Mouse (Mus musculus): ENCODE results near the gene Atp6v1g2. TPM values are rescaled to one million over a fixed set of nuclear protein-coding genes. Genes with fewer than 3 reads are reported as not detected.
A peak's percentile ranks its signal among the peaks of the same experiment; 100 is the strongest.

Gene Atp6v1g2
- total RNA-seq (2014; rRNA removed): 109 and 117 TPM in 2 replicates
- 210 and 232 TPM in 2 replicates for polyA plus RNA-seq (2015; fragmentation: Nextera tagmentation; extraction: Ambion mirVana)

DNA sequence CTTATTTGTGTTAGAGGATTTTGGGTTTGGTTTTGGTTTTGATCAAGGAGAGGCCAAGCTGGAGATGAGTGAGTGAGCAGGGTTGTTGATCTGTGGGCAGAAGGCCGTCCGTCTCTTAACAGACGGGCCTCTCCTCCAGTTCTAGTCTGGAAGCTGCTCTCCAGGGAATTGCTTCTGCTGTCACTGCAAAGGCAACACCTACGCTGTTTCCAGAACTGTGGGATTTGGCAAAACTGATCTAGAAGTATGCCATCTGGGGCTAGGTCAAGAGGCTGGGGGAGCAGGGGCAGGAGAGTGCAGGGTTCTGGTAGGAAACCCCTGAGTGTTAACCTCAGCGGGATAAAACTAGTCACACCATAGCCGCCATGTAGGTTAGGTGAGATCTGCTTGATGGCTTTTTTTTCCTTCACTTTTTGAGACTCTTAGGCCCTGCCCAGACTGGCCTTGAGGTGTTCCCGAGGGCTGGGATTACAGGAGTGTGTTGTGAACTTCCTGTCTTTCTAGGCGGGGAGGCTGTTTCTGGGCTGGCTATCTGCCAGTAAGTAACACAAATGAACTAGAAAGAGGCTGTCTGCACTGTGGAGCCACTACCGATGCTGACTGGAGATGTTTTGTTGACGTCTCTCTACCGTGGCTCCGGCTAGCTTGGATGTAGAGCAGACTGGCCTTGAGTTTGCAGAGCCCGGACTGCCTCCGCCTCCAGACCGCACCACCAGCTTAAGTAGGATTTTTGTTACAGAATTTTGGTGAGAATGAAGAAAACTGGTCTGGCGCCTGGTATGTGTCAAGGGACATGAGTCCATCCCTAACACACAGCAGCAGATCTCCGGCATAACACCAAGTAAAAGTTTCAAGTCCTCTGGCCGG is at the start of gene Atp6v1g2:
Gene Atp6v1g2 (plus strand): TSS at position 547 of the 867 bp plus-strand sequence.
- Histone ChIP-seq H3K4me1 (ENCODE audit: insufficient read depth, low read length) (peaks cover 5% of the 10 kb centered on the region; the same call in 1 of the 2 replicates), H3K9ac (replicated peaks; ENCODE audit: low read length, poor library complexity, severe bottlenecking) (no peak within 1 kb of the TSS), H3K4me3 (ENCODE audit: low read depth, low read length) (peak within 1 kb of the TSS; percentile 42; the same call in 1 of the 2 replicates), H3K36me3 (ENCODE audit: insufficient read depth, low read length) (peaks cover 36% of the 10 kb centered on the region), H3K27ac (ENCODE audit: low read depth, low read length) (no peak within 1 kb of the TSS), H3K4me2 (ENCODE audit: low read depth, low read length, poor library complexity, severe bottlenecking) (peak within 1 kb of the TSS; percentile 89; the same call in 1 of the 2 replicates), H3K9me3 (ENCODE audit: low read length) (no peaks in the 10 kb centered on the region), H3K27me3 (ENCODE audit: insufficient read depth, low read length) (no peaks in the 10 kb centered on the region)
- 76% methylated on average over 18 of the region's 18 CpGs for WGBS
- ATAC-seq (ENCODE audit: low FRiP score) (no peak), DNase-seq (ENCODE audit: low spot score) (no peak)
- TF ChIP-seq CTCF (IDR thresholded peaks at IDR 0.05): no peak

DNA sequence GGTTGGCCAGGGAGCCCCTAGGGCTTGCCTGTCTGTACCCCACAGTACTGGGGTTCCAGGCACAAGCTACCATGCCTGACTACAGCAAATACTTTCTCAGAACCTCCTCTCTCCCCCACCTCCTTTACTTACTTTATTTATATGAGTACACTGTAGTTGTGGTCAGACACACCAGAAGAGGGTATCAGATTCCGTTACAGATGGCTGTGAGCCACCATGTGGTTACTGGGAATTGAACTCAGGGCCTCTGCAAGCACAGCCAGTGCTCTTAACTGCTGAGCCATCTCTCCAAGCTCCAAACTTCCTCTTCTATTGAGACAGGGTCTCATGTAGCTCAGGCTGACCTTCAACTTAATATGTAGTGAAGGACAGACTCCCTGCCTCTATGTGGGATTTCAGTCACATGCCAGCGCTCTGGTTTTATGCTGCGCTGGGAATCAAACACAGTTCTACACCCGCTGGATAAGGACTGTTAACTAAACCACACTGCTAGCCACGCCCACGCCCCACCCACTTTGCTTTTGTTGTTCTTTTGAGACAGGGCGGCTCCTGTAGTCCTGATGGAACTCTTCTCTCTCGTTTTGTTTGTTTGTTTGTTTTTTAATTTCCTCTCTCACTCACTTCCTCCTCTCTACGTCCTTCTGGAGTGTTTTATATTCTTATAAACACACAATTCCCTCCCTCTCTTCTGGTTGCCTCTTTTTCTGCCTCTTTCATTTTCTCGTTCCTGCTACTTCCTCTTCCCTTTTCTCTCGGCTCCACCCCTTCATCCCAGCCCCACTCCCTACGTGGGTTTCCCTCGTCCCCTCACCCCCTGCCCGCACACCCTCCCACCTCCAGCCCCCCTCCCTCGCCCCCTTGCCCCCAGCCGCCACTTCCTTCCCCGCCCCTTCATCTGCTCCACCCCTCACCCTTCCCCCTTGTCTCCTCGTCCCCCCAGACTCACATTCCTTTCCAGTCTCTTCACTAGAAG is 47.5 kb upstream of the Atp6v1g2 start:
- no peak for TF ChIP-seq CTCF (IDR thresholded peaks at IDR 0.05)
- peak; percentile 48 for DNase-seq (ENCODE audit: low spot score)
- peak overlapping the region; percentile 54 for H3K4me2 ChIP-seq (ENCODE audit: low read depth, low read length, poor library complexity, severe bottlenecking)
- peak overlapping the region; percentile 75 for H3K27ac ChIP-seq (ENCODE audit: low read depth, low read length)
- H3K4me3 ChIP-seq (ENCODE audit: low read depth, low read length): peak overlapping the region; percentile 27
- 2% methylated on average over 18 of the region's 18 CpGs for WGBS
- H3K27me3 ChIP-seq (ENCODE audit: insufficient read depth, low read length): no peaks in the 10 kb centered on the region
- no peaks in the 10 kb centered on the region for H3K36me3 ChIP-seq (ENCODE audit: insufficient read depth, low read length)
- no peaks in the 10 kb centered on the region for H3K9me3 ChIP-seq (ENCODE audit: low read length)
- peak overlapping the region; percentile 39 for H3K9ac ChIP-seq (replicated peaks; ENCODE audit: low read length, poor library complexity, severe bottlenecking)
- H3K4me1 ChIP-seq (ENCODE audit: insufficient read depth, low read length): no peaks in the 10 kb centered on the region
- ATAC-seq (ENCODE audit: low FRiP score): peak; percentile 41; the same call in 1 of the 2 replicates

DNA sequence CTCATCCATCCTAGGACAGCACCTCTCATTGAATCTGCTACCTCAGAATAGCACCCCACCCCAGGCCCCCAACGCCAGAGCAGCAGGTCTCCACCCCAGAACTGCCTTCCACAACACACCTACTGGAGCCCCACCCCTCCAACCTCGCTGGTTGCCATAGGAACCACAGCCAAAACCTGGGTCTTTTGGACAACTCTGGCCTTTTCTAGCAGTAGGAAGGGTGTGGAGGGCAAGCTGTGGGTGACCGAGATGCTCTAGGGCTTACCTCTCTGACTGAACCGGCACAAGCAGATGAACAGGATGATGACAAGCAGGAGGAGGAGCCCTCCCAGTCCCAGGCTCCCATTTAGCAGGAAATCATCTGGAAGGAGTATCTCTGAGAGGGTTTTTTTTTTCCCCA is 46.8 kb upstream of the Atp6v1g2 start:
- Histone ChIP-seq H3K36me3 (ENCODE audit: insufficient read depth, low read length) (no peaks in the 10 kb centered on the region), H3K27me3 (ENCODE audit: insufficient read depth, low read length) (no peaks in the 10 kb centered on the region), H3K4me1 (ENCODE audit: insufficient read depth, low read length) (no peaks in the 10 kb centered on the region), H3K4me2 (ENCODE audit: low read depth, low read length, poor library complexity, severe bottlenecking) (peak overlapping the region; percentile 54), H3K27ac (ENCODE audit: low read depth, low read length) (peak overlapping the region; percentile 75), H3K4me3 (ENCODE audit: low read depth, low read length) (peak overlapping the region; percentile 27), H3K9me3 (ENCODE audit: low read length) (no peaks in the 10 kb centered on the region), H3K9ac (replicated peaks; ENCODE audit: low read length, poor library complexity, severe bottlenecking) (peak overlapping the region; percentile 39)
- TF ChIP-seq CTCF (IDR thresholded peaks at IDR 0.05): no peak
- WGBS: 0% methylated on average over 4 of the region's 4 CpGs
- ATAC-seq (ENCODE audit: low FRiP score): peak; percentile 56; the same call in 1 of the 2 replicates
- DNase-seq (ENCODE audit: low spot score): peak; percentile 44

DNA sequence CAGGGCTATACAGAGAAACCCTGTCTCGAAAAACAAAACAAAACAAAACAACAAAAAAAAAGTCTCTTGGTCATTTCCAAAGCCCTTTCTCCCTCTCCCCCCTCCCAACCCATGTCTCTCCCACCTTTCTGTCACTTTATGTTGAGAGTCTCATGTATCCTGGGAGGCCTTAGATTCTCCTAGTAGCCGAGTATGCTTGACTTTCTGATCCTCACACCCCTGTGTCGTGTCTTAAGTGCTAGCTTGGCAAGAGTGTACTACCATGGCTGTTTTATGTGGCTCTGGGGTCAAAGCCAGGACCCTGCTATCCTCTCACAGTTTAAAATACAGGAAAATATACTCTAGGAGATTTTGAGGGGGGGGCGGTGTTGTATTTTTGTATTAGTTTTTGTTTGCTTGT is 46.1 kb upstream of the Atp6v1g2 start:
- no peak for TF ChIP-seq CTCF (IDR thresholded peaks at IDR 0.05)
- H3K27me3 ChIP-seq (ENCODE audit: insufficient read depth, low read length): no peaks in the 10 kb centered on the region
- H3K4me2 ChIP-seq (ENCODE audit: low read depth, low read length, poor library complexity, severe bottlenecking): no peak overlapping the region
- DNase-seq (ENCODE audit: low spot score) (no peak), ATAC-seq (ENCODE audit: low FRiP score) (no peak)
- H3K4me3 ChIP-seq (ENCODE audit: low read depth, low read length): no peak overlapping the region
- no peak overlapping the region for H3K27ac ChIP-seq (ENCODE audit: low read depth, low read length)
- H3K4me1 ChIP-seq (ENCODE audit: insufficient read depth, low read length): no peaks in the 10 kb centered on the region
- no peaks in the 10 kb centered on the region for H3K9me3 ChIP-seq (ENCODE audit: low read length)
- 78% methylated on average over 4 of the region's 4 CpGs for WGBS
- H3K9ac ChIP-seq (replicated peaks; ENCODE audit: low read length, poor library complexity, severe bottlenecking): no peak overlapping the region
- H3K36me3 ChIP-seq (ENCODE audit: insufficient read depth, low read length): no peaks in the 10 kb centered on the region

DNA sequence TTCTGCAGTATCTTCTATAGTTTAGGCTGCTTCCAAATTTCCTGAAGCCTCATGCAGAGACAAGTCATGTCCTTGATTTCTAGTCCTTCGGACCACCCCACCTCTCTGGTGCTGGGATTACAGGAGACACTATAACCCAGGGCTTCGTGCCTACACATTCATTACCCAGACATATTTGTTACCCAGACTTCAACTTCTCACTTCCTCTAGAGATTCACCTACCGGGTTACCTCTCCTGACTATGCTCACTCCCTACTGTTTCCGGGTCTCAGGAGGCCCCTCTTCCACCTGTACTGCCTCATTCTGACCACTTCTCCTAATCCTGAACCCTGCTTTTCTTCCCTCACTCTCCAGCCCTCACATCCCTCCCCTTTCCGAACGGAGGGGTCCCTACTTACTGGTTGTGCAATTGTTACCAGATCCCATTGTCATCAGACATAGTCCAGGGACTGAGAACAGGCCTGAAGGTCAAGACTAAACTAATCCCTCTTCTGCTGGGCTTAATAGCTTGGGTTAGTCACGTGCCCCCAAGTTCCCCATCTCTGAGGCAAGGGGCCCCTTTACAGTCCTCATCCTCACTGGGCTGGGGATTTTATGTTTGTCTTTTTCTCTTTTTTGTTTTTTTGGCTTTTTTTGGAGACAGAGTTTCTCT is 45.4 kb upstream of the Atp6v1g2 start, which contains the start of gene Lst1:
Gene Lst1 (minus strand): TSS at position 481 of the 652 bp plus-strand sequence.
- no peak within 1 kb of the TSS for H3K4me3 ChIP-seq (ENCODE audit: low read depth, low read length)
- H3K4me2 ChIP-seq (ENCODE audit: low read depth, low read length, poor library complexity, severe bottlenecking): no peak within 1 kb of the TSS
- no peak within 1 kb of the TSS for H3K9ac ChIP-seq (replicated peaks; ENCODE audit: low read length, poor library complexity, severe bottlenecking)
- H3K4me1 ChIP-seq (ENCODE audit: insufficient read depth, low read length): no peaks in the 10 kb centered on the region
- no peaks in the 10 kb centered on the region for H3K27me3 ChIP-seq (ENCODE audit: insufficient read depth, low read length)
- no peaks in the 10 kb centered on the region for H3K36me3 ChIP-seq (ENCODE audit: insufficient read depth, low read length)
- H3K9me3 ChIP-seq (ENCODE audit: low read length): no peaks in the 10 kb centered on the region
- DNase-seq (ENCODE audit: low spot score) (no peak), ATAC-seq (ENCODE audit: low FRiP score) (no peak)
- no peak within 1 kb of the TSS for H3K27ac ChIP-seq (ENCODE audit: low read depth, low read length)
- TF ChIP-seq CTCF (IDR thresholded peaks at IDR 0.05): no peak
- 67% methylated on average over 7 of the region's 7 CpGs for WGBS
